Mouse (Mus musculus) embryonic stem cell, embryonic (primary cell): Measurements from ENCODE around the gene Dach1.

Experiments used
- CTCF ChIA-PET, 4 experiments: fragments of 300-600 bp in 2 of 4; fragments of 350-600 bp in 2 of 4; sonication (Branson Sonifier 250); formaldehyde crosslinking; loops; one replicate each; lab custom pipeline; 2022; ENCODE audit warnings: inconsistent platforms in 2 of 4; lab: Charles Lee
- POLR2A ChIA-PET, 4 experiments: fragments of 300-600 bp in 2 of 4; fragments of 350-600 bp in 2 of 4; sonication (Branson Sonifier 250); formaldehyde crosslinking; loops; one replicate each; lab custom pipeline; 2022; ENCODE audit warnings: antibody characterized with exemption in 4 of 4, inconsistent platforms in 1 of 4; lab: Charles Lee

Dach1 gene

GRCm38 (mm10) chr14:97944643-97945268, 224.8 kb downstream of the Dach1 start:
- CTCF ChIA-PET = no interaction called here
- POLR2A ChIA-PET = no interaction called here

DNA sequence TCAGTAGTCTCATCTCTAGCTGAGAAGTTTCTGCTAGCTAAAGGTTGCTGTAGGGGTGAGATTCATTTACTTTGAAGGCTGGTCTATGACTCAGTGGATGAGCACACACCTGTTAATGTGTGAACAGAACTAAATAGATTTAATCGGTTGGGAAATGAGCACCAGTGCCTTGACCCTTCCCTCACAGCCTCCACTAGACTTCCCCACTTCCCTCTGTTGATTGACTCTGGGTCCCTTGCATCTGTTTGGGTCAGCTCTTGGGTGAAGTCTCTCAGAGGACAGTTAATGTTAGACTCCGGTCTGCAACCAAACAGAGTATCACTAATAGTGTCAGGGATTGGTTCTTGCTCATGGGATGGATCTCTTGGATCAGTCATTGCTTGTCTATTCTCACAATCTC, 227.2 kb downstream of the Dach1 start:
- ChIA-PET CTCF (no interaction called here), POLR2A (no interaction called here)

GRCm38 (mm10) chr14:97896622-97897021, 272.9 kb downstream of the Dach1 start:
- ChIA-PET POLR2A (no interaction called here), CTCF (no interaction called here)

GRCm38 (mm10) chr14:97881976-97882375, 287.6 kb downstream of the Dach1 start:
- POLR2A ChIA-PET = interaction anchor here in 1 of 4 experiments (0.5 kb wide), 1 partner anchor 12 kb away, joined by 3 read pairs; no protein-coding TSS in a partner anchor
- CTCF ChIA-PET = no interaction called here

DNA sequence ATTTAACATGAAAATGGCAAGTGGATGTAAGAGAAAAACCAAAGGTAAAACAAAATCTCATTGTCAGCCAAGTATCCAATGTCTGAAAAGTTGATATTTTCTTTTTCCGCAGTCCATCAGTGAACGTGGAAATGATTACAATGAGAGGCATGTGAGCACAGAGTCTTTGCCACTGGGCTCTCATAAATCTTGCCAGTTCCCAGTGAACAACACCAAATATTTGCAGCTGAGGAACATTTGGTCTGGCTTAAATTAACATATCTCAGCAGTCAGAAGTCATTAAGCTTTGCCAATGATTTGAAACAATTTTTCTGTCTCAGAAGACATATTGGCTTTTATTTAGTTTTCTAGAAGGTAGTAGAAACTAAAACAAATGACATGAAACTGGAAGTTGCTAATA, 298.6 kb downstream of the Dach1 start:
- CTCF ChIA-PET = no interaction called here
- POLR2A ChIA-PET = no interaction called here

- ChIA-PET POLR2A (no interaction called here), CTCF (no interaction called here)
Measured at GRCm38 (mm10) chr14:97858384-97858783, 311.2 kb downstream of the Dach1 start.

- POLR2A ChIA-PET = no interaction called here
- CTCF ChIA-PET = no interaction called here
Measured at GRCm38 (mm10) chr14:97857276-97857675, 312.3 kb downstream of the Dach1 start.

- POLR2A ChIA-PET = no interaction called here
- CTCF ChIA-PET = no interaction called here
Measured at GRCm38 (mm10) chr14:97855345-97855744, 314.2 kb downstream of the Dach1 start.

DNA sequence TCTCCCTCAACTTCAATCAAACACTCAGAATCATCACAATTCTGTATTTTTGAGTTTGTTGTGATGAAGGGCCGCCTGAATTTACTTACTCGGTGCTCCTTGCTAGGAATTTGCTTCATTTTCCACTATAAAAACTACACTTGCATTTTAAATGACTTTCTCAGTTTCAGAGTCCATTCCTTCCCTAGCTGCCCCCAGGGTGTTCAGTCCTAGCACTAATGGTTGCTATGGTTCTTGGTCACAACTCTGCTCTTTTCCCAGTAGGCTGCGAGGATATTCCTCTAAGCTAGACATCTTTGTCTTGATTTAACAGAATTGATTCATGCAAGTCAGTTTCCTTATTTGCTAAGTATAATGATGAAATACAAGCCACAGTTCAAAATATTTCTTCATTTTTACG, 319.1 kb downstream of the Dach1 start:
- ChIA-PET CTCF (no interaction called here), POLR2A (no interaction called here)

DNA sequence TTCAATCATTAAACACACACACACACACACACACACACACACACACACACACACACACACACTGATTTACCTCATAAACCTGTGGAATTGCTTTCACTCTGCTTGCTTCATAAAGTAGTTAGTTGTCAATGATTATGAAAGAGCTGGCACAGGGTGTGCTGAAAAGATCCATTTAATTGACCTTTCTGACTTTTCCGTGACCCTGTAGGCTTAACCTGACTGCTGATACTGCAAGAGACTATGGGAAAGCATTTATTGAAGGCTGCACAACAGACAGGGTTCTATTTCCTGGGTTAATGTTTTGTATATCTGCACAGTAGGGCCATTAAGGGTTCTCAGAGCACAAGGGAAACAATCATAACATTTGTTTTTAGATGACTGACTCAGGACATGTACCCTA, 321.9 kb downstream of the Dach1 start:
- ChIA-PET CTCF (no interaction called here), POLR2A (no interaction called here)

DNA sequence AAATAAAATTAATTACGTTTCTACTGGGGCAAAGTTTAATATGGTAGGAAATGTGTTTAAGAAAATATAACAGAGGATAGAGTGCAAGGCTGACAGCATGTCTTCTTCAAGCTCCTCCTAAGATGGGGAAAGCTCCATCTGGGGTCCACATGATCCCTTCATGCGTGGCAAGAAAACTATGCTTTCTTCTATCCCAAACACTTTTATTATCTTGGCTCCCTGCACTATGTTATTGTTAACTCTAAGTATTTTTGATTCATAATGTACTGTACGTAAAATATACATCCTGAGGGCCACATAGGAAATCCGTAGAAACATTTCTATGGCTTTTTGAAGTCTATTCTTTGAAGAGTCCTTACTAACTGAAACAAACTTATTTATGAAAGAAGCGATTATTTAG, 330.3 kb downstream of the Dach1 start:
- ChIA-PET CTCF (no interaction called here), POLR2A (no interaction called here)

DNA sequence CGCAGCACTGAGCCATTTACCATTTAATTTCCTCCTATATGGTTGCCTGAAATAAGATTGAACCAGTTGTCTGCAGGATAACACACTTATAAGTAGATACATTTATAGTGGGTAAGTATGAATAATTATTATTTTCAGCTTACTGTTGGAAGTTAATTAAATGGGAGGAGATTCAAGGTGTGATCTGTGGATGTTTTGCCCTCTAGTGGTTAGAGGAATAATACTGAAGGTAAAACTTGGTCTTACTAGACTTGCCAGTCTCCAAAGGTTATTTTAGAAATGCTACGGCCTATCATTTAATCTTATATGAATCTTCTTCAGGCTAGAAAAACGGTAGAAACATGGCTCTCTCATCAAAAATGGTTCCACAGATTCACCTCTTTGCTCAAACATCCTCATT, 339.7 kb downstream of the Dach1 start:
- ChIA-PET POLR2A (no interaction called here), CTCF (no interaction called here)

GRCm38 (mm10) chr14:97814555-97815175, 354.9 kb downstream of the Dach1 start:
- ChIA-PET CTCF (no interaction called here), POLR2A (no interaction called here)

- POLR2A ChIA-PET = no interaction called here
- CTCF ChIA-PET = no interaction called here
Measured at GRCm38 (mm10) chr14:97813557-97813956, 356.0 kb downstream of the Dach1 start.

GRCm38 (mm10) chr14:97795385-97795952, 374.1 kb downstream of the Dach1 start:
- ChIA-PET CTCF (no interaction called here), POLR2A (interaction anchor here in 1 of 4 experiments (0.7 kb wide), 1 partner anchor 1041 kb away, joined by 3 read pairs; no protein-coding TSS in a partner anchor)

DNA sequence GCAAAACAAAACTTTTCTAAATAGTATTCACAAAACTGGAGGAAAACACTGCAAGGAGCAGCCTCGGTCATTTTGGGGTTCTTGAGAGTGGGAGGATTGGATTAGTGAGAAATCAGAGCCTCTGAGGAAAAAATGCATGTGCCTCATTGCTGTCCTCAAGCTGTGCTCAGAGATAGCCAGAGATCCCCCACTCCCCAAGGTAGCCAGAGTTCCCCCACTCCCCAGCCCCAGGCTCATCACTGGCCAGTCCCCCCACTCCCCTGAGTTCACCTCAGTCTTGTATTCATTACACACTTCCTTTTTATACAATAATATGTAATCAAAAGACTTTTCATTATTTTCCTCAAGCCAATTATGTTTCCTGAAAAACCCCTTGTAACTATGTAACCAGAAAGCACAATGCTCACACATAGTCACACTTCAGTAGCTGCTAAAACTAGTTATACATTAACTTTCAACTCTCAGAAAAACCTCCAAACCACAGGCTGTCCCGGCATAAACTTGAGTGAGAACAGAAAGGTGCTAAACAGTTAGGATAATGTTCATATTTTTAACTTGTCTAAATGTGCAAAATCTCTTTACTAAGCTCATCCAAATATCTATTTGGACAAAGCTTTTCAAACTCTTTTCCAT, 395.3 kb downstream of the Dach1 start:
- CTCF ChIA-PET = no interaction called here
- POLR2A ChIA-PET = no interaction called here

- ChIA-PET CTCF (no interaction called here), POLR2A (no interaction called here)
Measured at GRCm38 (mm10) chr14:97754400-97754799, 415.2 kb downstream of the Dach1 start.

GRCm38 (mm10) chr14:97753973-97754372, 415.6 kb downstream of the Dach1 start:
- POLR2A ChIA-PET = no interaction called here
- CTCF ChIA-PET = no interaction called here

- CTCF ChIA-PET = no interaction called here
- POLR2A ChIA-PET = no interaction called here
Measured at GRCm38 (mm10) chr14:97743252-97743651, 426.3 kb downstream of the Dach1 start.

- CTCF ChIA-PET = no interaction called here
- POLR2A ChIA-PET = no interaction called here
Measured at GRCm38 (mm10) chr14:97742785-97743184, 426.8 kb downstream of the Dach1 start.
